21 mouse cellular contexts compared by ENCODE assay signal in the genomic region with DNA sequence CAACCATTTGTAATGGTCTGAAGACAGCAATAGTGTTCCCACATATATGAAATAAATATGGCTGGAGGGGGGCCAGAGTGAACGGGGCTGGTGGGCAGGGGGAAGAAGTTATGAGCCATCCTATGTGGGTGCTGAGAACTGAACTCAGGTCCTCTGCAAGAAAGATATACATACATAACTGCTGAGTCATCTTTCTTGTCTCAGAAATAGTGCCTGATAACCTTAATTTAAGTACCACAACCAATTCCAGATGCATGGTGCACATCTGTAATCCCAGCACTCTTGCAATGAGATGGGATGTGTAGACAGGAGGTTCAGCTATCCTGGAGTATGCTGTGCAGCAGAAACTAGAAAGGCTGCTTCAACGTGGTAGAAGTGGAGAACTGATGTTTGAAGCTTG. TPM values are rescaled to one million over a fixed set of nuclear protein-coding genes. Genes with fewer than 3 reads are reported as not detected.
DNase-seq lines count a peak whose midpoint lies in the region; ATAC-seq and TF ChIP-seq lines count a peak whose summit lies in the region.
"Had no signal": no experiment of that assay in that cellular context is flagged by ENCODE, and none has a peak within 500 bp of the region (broad histone marks: within the 10 kb centered on the region; RNA-seq: fewer than 3 reads in every experiment).

No protein-coding gene starts in this region.

- H3K9me3 ChIP-seq in heart, embryonic 15.5 days (replicated peaks): no peaks in the 10 kb centered on the region
- H3K9me3 ChIP-seq in MEL (replicated peaks; ENCODE audit: insufficient read depth, low read length): no peaks in the 10 kb centered on the region
- H3K9me3 ChIP-seq: embryonic facial prominence, embryonic 15.5 days; forebrain, embryonic 10.5 days; hindbrain, embryonic 12.5 days had no signal

- TF ChIP-seq CTCF in spleen, adult 2 months (IDR thresholded peaks at IDR 0.05; ENCODE audit: extremely low read depth, insufficient read depth, insufficient read length, insufficient replicate concordance): no peak
- TF ChIP-seq CTCF in MEL (IDR thresholded peaks at IDR 0.05 in 2 of 3, conservative IDR thresholded peaks at IDR 0.05 in 1 of 3; ENCODE audit: control insufficient read depth in 1 of 3, insufficient read depth in 1 of 3, low read depth in 2 of 3, low read length in 3 of 3, poor library complexity in 1 of 3, severe bottlenecking in 1 of 3): no peak

- WGBS in heart, embryonic 15.5 days: 88% methylated on average over 2 of the region's 2 CpGs
- 63% methylated on average over 2 of the region's 2 CpGs for WGBS in spleen, adult 2 months

- TF ChIP-seq EP300 in MEL (IDR thresholded peaks at IDR 0.05; ENCODE audit: low read depth in 1 of 2, low read length in 2 of 2): no peak

- peaks cover 1% of the 10 kb centered on the region; the same call in 1 of the 2 replicates for H3K79me2 ChIP-seq in MEL (ENCODE audit: control insufficient read depth, insufficient read depth, low read length, poor library complexity)

- H3K36me3 ChIP-seq in heart, embryonic 15.5 days: peaks cover 96% of the 10 kb centered on the region
- H3K36me3 ChIP-seq in spleen, adult 2 months (ENCODE audit: control insufficient read depth, insufficient read depth, low read length): peaks cover 45% of the 10 kb centered on the region
- peaks cover 25 to 40% of the 10 kb centered on the region in 2 experiments for H3K36me3 ChIP-seq in MEL (ENCODE audit: control insufficient read depth in 1 of 2, insufficient read depth in 2 of 2, low read length in 2 of 2)

- no peak overlapping the region for H3K9ac ChIP-seq in heart, embryonic 15.5 days
- H3K9ac ChIP-seq in MEL (ENCODE audit: control insufficient read depth, low read depth, low read length, poor library complexity, severe bottlenecking): no peak overlapping the region
- H3K9ac ChIP-seq: embryonic facial prominence, embryonic 15.5 days; hindbrain, embryonic 12.5 days had no signal

- H3K4me1 ChIP-seq in heart, embryonic 15.5 days (replicated peaks): peaks cover 7% of the 10 kb centered on the region
- peaks cover 5% of the 10 kb centered on the region; the same call in 1 of the 2 replicates for H3K4me1 ChIP-seq in spleen, adult 2 months (ENCODE audit: control insufficient read depth, insufficient read depth, insufficient read length)
- peaks cover 10 to 14% of the 10 kb centered on the region in 2 experiments for H3K4me1 ChIP-seq in MEL (ENCODE audit: control insufficient read depth in 1 of 2, insufficient read depth in 2 of 2, low read length in 2 of 2)
- H3K4me1 ChIP-seq: embryonic facial prominence, embryonic 15.5 days; forebrain, embryonic 10.5 days; hindbrain, embryonic 12.5 days had no signal

- no peak for DNase-seq in heart, adult 18-20 months
- no peak for DNase-seq in spleen, adult 2 months (ENCODE audit: low read depth in 1 of 2, low spot score in 2 of 2)
- DNase-seq in spleen, postnatal 10 days (ENCODE audit: low spot score in 2 of 2): no peak
- no peak for DNase-seq in MEL (ENCODE audit: low read depth, low spot score)
- no peak for DNase-seq in cerebellum, adult 11 months
- DNase-seq in embryo, embryonic 10 days (ENCODE audit: low spot score): no peak
- DNase-seq: cerebellum, adult 2 months; cerebellum, postnatal 10 days; embryo, embryonic 11 days had no signal

- ATAC-seq in heart, embryonic 15.5 days (replicated peaks; ENCODE audit: insufficient number of reproducible peaks, insufficient read depth, low FRiP score, low read depth): no peak
- ATAC-seq: forebrain, embryonic 14.5 days; hindbrain, embryonic 16.5 days; Patski had no signal

- no peaks in the 10 kb centered on the region for H3K27me3 ChIP-seq in heart, embryonic 15.5 days
- H3K27me3 ChIP-seq in spleen, adult 2 months (ENCODE audit: control insufficient read depth, insufficient read depth, low read length): no peaks in the 10 kb centered on the region
- H3K27me3 ChIP-seq in MEL (ENCODE audit: control insufficient read depth in 1 of 2, insufficient read depth in 2 of 2, low read length in 2 of 2): no peaks in the 10 kb centered on the region
- H3K27me3 ChIP-seq: embryonic facial prominence, embryonic 15.5 days; hindbrain, embryonic 12.5 days; Patski had no signal

- no peak overlapping the region for H3K4me3 ChIP-seq in heart, embryonic 15.5 days
- no peak overlapping the region for H3K4me3 ChIP-seq in spleen, adult 2 months (ENCODE audit: extremely low read depth, insufficient read depth, insufficient read length)
- H3K4me3 ChIP-seq in MEL (ENCODE audit: control insufficient read depth in 1 of 2, insufficient read depth in 1 of 2, low read depth in 2 of 2, low read length in 2 of 2): no peak overlapping the region
- H3K4me3 ChIP-seq: embryonic facial prominence, embryonic 15.5 days; erythroblast, embryonic 14.5 days; forebrain, embryonic 10.5 days; heart, adult 2 months; hindbrain, embryonic 12.5 days had no signal

- TF ChIP-seq RAD21 in MEL (IDR thresholded peaks at IDR 0.05; ENCODE audit: low read depth, low read length): no peak

- no peak for TF ChIP-seq POLR2A in spleen, adult 2 months (IDR thresholded peaks at IDR 0.05; ENCODE audit: low read depth, low read length)
- TF ChIP-seq POLR2A in MEL (IDR thresholded peaks at IDR 0.05; ENCODE audit: control insufficient read depth in 1 of 2, insufficient read depth in 1 of 2, low read depth in 1 of 2, low read length in 2 of 2, poor library complexity in 1 of 2): no peak

- H3K27ac ChIP-seq in heart, embryonic 15.5 days: peak overlapping the region; percentile 51; the same call in 1 of the 2 replicates
- H3K27ac ChIP-seq in spleen, adult 2 months (ENCODE audit: insufficient read depth, low read length): peak overlapping the region; percentile 82
- peak overlapping the region; percentile 32 for H3K27ac ChIP-seq in MEL (ENCODE audit: control insufficient read depth, low read depth, low read length)
- H3K27ac ChIP-seq: embryonic facial prominence, embryonic 15.5 days; forebrain, embryonic 10.5 days; hindbrain, embryonic 12.5 days had no signal

- no peak overlapping the region for H3K4me2 ChIP-seq in heart, embryonic 15.5 days
- H3K4me2 ChIP-seq: embryonic facial prominence, embryonic 15.5 days; hindbrain, embryonic 12.5 days had no signal

TF ChIP-seq in MEL, 35 proteins besides CTCF, POLR2A, EP300 and RAD21:
- TF ChIP-seq MAFK (IDR thresholded peaks at IDR 0.05; ENCODE audit: borderline replicate concordance, low read depth, low read length) (peak; percentile 72), HCFC1 (IDR thresholded peaks at IDR 0.05; ENCODE audit: low read depth, low read length) (no peak)

RNA-seq across cellular contexts. Expression of a gene that starts 7.6 kb away (rescaled TPM):
- 57.3 and 82.4 TPM in 2 replicates for polyA plus RNA-seq in heart, embryonic 15.5 days (2015; fragmentation: Nextera tagmentation; extraction: Ambion mirVana)
- total RNA-seq in heart, adult 18-20 months (2021): 10 to 100 TPM; 95.8 to 97.9 TPM
- polyA plus RNA-seq in spleen, adult 2 months (2012; rRNA removed): 181 and 239 TPM in 2 replicates
- total RNA-seq in MEL (2012; rRNA removed): 68.5 and 83.9 TPM in 2 replicates
- 100 to 1,000 TPM; 121 to 263 TPM for polyA plus RNA-seq in MEL (2012; ENCODE audit: insufficient read depth in 1 of 2, insufficient read length in 2 of 2, low read depth in 1 of 2, low replicate concordance in 2 of 2, missing spikeins in 1 of 2)

RNA-seq across cellular contexts. Expression of a gene that starts 13.0 kb away (rescaled TPM):
- 19.0 and 23.9 TPM in 2 replicates for polyA plus RNA-seq in heart, embryonic 15.5 days (2015; fragmentation: Nextera tagmentation; extraction: Ambion mirVana)
- 1 to 10 TPM; 4.6 to 6.1 TPM for total RNA-seq in heart, adult 18-20 months (2021)
- 10.5 and 20.8 TPM in 2 replicates for polyA plus RNA-seq in spleen, adult 2 months (2012; rRNA removed)
- 0.49 and 0.69 TPM in 2 replicates for total RNA-seq in MEL (2012; rRNA removed)
- polyA plus RNA-seq in MEL (2012; ENCODE audit: insufficient read depth in 1 of 2, insufficient read length in 2 of 2, low read depth in 1 of 2, low replicate concordance in 2 of 2, missing spikeins in 1 of 2): 1 to 10 TPM in 1 of 2 experiments, not detected in 1; 1.8 TPM

RNA-seq across cellular contexts. Expression of a gene that starts 13.6 kb away (rescaled TPM):
- polyA plus RNA-seq in heart, embryonic 15.5 days (2015; fragmentation: Nextera tagmentation; extraction: Ambion mirVana): 167 and 174 TPM in 2 replicates
- total RNA-seq in heart, adult 18-20 months (2021): 10 to 100 TPM; 87.3 to 87.9 TPM
- 0.05 and 0.07 TPM in 2 replicates for polyA plus RNA-seq in spleen, adult 2 months (2012; rRNA removed)
- total RNA-seq in MEL (2012; rRNA removed): 0.04 TPM in 1 of 2 replicates, not detected in the other
- under 1 TPM in 1 of 2 experiments, not detected in 1; 0.06 TPM for polyA plus RNA-seq in MEL (2012; ENCODE audit: insufficient read depth in 1 of 2, insufficient read length in 2 of 2, low read depth in 1 of 2, low replicate concordance in 2 of 2, missing spikeins in 1 of 2)
- polyA plus RNA-seq: activated CD4-positive, CD25-positive, alpha-beta regulatory T cell, adult 4 months; erythroblast, embryonic 14.5 days; inflammation-experienced regulatory T-cells, adult 6 months had no signal

RNA-seq across cellular contexts. Expression of a gene that starts 21.1 kb away (rescaled TPM):
- 159 and 218 TPM in 2 replicates for polyA plus RNA-seq in heart, embryonic 15.5 days (2015; fragmentation: Nextera tagmentation; extraction: Ambion mirVana)
- total RNA-seq in heart, adult 18-20 months (2021): 100 to 1,000 TPM; 108 to 122 TPM
- 12.6 and 15.5 TPM in 2 replicates for polyA plus RNA-seq in spleen, adult 2 months (2012; rRNA removed)
- total RNA-seq in MEL (2012; rRNA removed): 154 and 164 TPM in 2 replicates
- polyA plus RNA-seq in MEL (2012; ENCODE audit: insufficient read depth in 1 of 2, insufficient read length in 2 of 2, low read depth in 1 of 2, low replicate concordance in 2 of 2, missing spikeins in 1 of 2): 100 to 1,000 TPM in 1 of 2 experiments, not detected in 1; 136 TPM

RNA-seq across cellular contexts. Expression of a gene that starts 25.4 kb away (rescaled TPM):
- 10.2 and 11.6 TPM in 2 replicates for polyA plus RNA-seq in heart, embryonic 15.5 days (2015; fragmentation: Nextera tagmentation; extraction: Ambion mirVana)
- total RNA-seq in heart, adult 18-20 months (2021): under 1 TPM; 0.35 to 0.54 TPM
- polyA plus RNA-seq in spleen, adult 2 months (2012; rRNA removed): not detected in 2 replicates
- 0.15 TPM in 1 of 2 replicates, not detected in the other for total RNA-seq in MEL (2012; rRNA removed)
- under 1 TPM in 1 of 2 experiments, not detected in 1; 0.15 TPM for polyA plus RNA-seq in MEL (2012; ENCODE audit: insufficient read depth in 1 of 2, insufficient read length in 2 of 2, low read depth in 1 of 2, low replicate concordance in 2 of 2, missing spikeins in 1 of 2)
- total RNA-seq: adrenal gland, postnatal 14 days had no signal
- polyA plus RNA-seq: activated CD4-positive, CD25-positive, alpha-beta regulatory T cell, adult 4 months; cerebellum, adult 2 months; erythroblast, embryonic 14.5 days; forebrain, embryonic 14.5 days; inflammation-experienced regulatory T-cells, adult 6 months; Patski had no signal

Comparison
In these comparisons a context has a peak if more than half of its experiments do, and no peak if none do; other contexts are left out.
1. H3K27ac ChIP-seq: peak in every context shown above with its lines; median percentile 82 in spleen, adult 2 months; 51 in heart, embryonic 15.5 days; 32 in MEL.
2. RNA of a gene that starts 13.6 kb away (polyA plus RNA-seq): 167 to 174 TPM in heart, embryonic 15.5 days; 0.05 to 0.07 TPM in spleen, adult 2 months and 0.06 TPM in MEL; every median in the first group is over 100 times any median in the second.